Comparison of ENCODE assay signal across 10 mouse cellular contexts in genomic region chr17:29838029-29838428, GRCm38 (mm10).
A peak's percentile ranks its signal among the peaks of the same experiment; 100 is the strongest.
DNase-seq lines count a peak whose midpoint lies in the region; ATAC-seq and TF ChIP-seq lines count a peak whose summit lies in the region.
"Had no signal": no experiment of that assay in that cellular context is flagged by ENCODE, and none has a peak within 500 bp of the region (broad histone marks: within the 10 kb centered on the region; RNA-seq: fewer than 3 reads in every experiment).

No protein-coding gene starts in this region.

- H3K36me3 ChIP-seq in kidney, postnatal 0 days (ENCODE audit: insufficient read depth, low read length) = no peaks in the 10 kb centered on the region
- peaks cover 16% of the 10 kb centered on the region; the same call in 1 of the 2 replicates for H3K36me3 ChIP-seq in forebrain, embryonic 14.5 days (ENCODE audit: control insufficient read depth, insufficient read depth, low read length)
- no peaks in the 10 kb centered on the region for H3K36me3 ChIP-seq in midbrain, embryonic 12.5 days
- H3K36me3 ChIP-seq: intestine, embryonic 15.5 days had no signal

- no peaks in the 10 kb centered on the region for H3K9me3 ChIP-seq in kidney, postnatal 0 days (replicated peaks; ENCODE audit: low read length)
- H3K9me3 ChIP-seq in forebrain, embryonic 14.5 days (replicated peaks; ENCODE audit: control insufficient read depth, low read length) = no peaks in the 10 kb centered on the region
- no peaks in the 10 kb centered on the region for H3K9me3 ChIP-seq in midbrain, embryonic 12.5 days
- H3K9me3 ChIP-seq: intestine, embryonic 15.5 days had no signal

- no peak overlapping the region for H3K27ac ChIP-seq in kidney, postnatal 0 days
- H3K27ac ChIP-seq in forebrain, embryonic 14.5 days (ENCODE audit: low read depth, low read length) = peak overlapping the region; percentile 44
- H3K27ac ChIP-seq in midbrain, embryonic 12.5 days (replicated peaks) = peak overlapping the region; percentile 71
- H3K27ac ChIP-seq: intestine, embryonic 15.5 days had no signal

- no peaks in the 10 kb centered on the region for H3K27me3 ChIP-seq in kidney, postnatal 0 days (ENCODE audit: insufficient read depth, low read length)
- no peaks in the 10 kb centered on the region for H3K27me3 ChIP-seq in forebrain, embryonic 14.5 days (replicated peaks; ENCODE audit: control insufficient read depth, insufficient read depth, low read length)
- H3K27me3 ChIP-seq in midbrain, embryonic 12.5 days = peaks cover 12% of the 10 kb centered on the region
- H3K27me3 ChIP-seq: intestine, embryonic 15.5 days had no signal

- H3K4me3 ChIP-seq in kidney, postnatal 0 days (replicated peaks; ENCODE audit: low read depth, low read length) = no peak overlapping the region
- no peak overlapping the region for H3K4me3 ChIP-seq in forebrain, embryonic 14.5 days (ENCODE audit: low read depth, low read length)
- no peak overlapping the region for H3K4me3 ChIP-seq in midbrain, embryonic 12.5 days
- H3K4me3 ChIP-seq: intestine, embryonic 15.5 days had no signal

- no peak overlapping the region for H3K9ac ChIP-seq in kidney, postnatal 0 days (ENCODE audit: low read depth, low read length)
- H3K9ac ChIP-seq in forebrain, embryonic 14.5 days (ENCODE audit: low read length) = no peak overlapping the region
- H3K9ac ChIP-seq in midbrain, embryonic 12.5 days (replicated peaks) = no peak overlapping the region
- H3K9ac ChIP-seq: intestine, embryonic 15.5 days had no signal

- peaks cover 6% of the 10 kb centered on the region; the same call in 1 of the 2 replicates for H3K4me1 ChIP-seq in kidney, postnatal 0 days (replicated peaks; ENCODE audit: insufficient read depth, low read length)
- H3K4me1 ChIP-seq in forebrain, embryonic 14.5 days (ENCODE audit: control insufficient read depth, insufficient read depth, low read length) = peaks cover 19% of the 10 kb centered on the region
- peaks cover 36% of the 10 kb centered on the region for H3K4me1 ChIP-seq in midbrain, embryonic 12.5 days

- no peak overlapping the region for H3K4me2 ChIP-seq in kidney, postnatal 0 days (ENCODE audit: low read length)
- no peak overlapping the region for H3K4me2 ChIP-seq in forebrain, embryonic 14.5 days (ENCODE audit: low read length)
- no peak overlapping the region for H3K4me2 ChIP-seq in midbrain, embryonic 12.5 days (replicated peaks)
- H3K4me2 ChIP-seq: intestine, embryonic 15.5 days had no signal

- DNase-seq in kidney, postnatal 0 days (ENCODE audit: low spot score) = peak; percentile 82
- DNase-seq in kidney, adult 8-10 months = no peak
- DNase-seq in embryo, embryonic 11 days = peak; percentile 68
- DNase-seq in forebrain, embryonic 14.5 days (ENCODE audit: low spot score) = peak; percentile 45
- DNase-seq in cerebellum, postnatal 25 days = no peak
- DNase-seq in frontal cortex, adult 2 months (ENCODE audit: extremely low spot score in 1 of 2, low spot score in 1 of 2) = no peak
- DNase-seq: thymus, postnatal 25 days had no signal

- WGBS in kidney, postnatal 0 days = 18% methylated on average over 3 of the region's 3 CpGs
- 22% methylated on average over 3 of the region's 3 CpGs for WGBS in forebrain, embryonic 14.5 days
- 29% methylated on average over 3 of the region's 3 CpGs for WGBS in midbrain, embryonic 12.5 days

- ATAC-seq in kidney, postnatal 0 days (replicated peaks; ENCODE audit: low FRiP score, low read depth) = peak; percentile 78; the same call in 1 of the 2 replicates
- ATAC-seq in forebrain, embryonic 14.5 days = no peak
- peak; percentile 66; the same call in 1 of the 2 replicates for ATAC-seq in midbrain, embryonic 12.5 days (ENCODE audit: low FRiP score, low read depth)
- ATAC-seq in frontal cortex, adult (ENCODE audit: low TSS enrichment) = no peak
- ATAC-seq: intestine, embryonic 15.5 days had no signal

- no peak for TF ChIP-seq CTCF in kidney, postnatal 0 days (IDR thresholded peaks at IDR 0.05; ENCODE audit: low read depth)

Comparison
In these comparisons a context has a peak if more than half of its experiments do, and no peak if none do; other contexts are left out.
1. DNase-seq: peak in kidney, postnatal 0 days (single experiment), embryo, embryonic 11 days (single experiment) and forebrain, embryonic 14.5 days (single experiment); none in kidney, adult 8-10 months (0 of 2), cerebellum, postnatal 25 days (0 of 2) and frontal cortex, adult 2 months (0 of 2).
2. ATAC-seq: peak in kidney, postnatal 0 days (single experiment) and midbrain, embryonic 12.5 days (single experiment); none in forebrain, embryonic 14.5 days (single experiment) and frontal cortex, adult (single experiment).